Mouse (Mus musculus): ENCODE results near the gene Mrpl28. TPM values are rescaled to one million over a fixed set of nuclear protein-coding genes. Genes with fewer than 3 reads are reported as not detected.
"Not testable (repeated sequence)": the region's sequence is repeated elsewhere in the genome, so short reads cannot be mapped to it uniquely, and the experiment has no call there.

Gene Mrpl28
- polyA plus RNA-seq, 1 experiment from 2014 or later, result 106 TPM

DNA sequence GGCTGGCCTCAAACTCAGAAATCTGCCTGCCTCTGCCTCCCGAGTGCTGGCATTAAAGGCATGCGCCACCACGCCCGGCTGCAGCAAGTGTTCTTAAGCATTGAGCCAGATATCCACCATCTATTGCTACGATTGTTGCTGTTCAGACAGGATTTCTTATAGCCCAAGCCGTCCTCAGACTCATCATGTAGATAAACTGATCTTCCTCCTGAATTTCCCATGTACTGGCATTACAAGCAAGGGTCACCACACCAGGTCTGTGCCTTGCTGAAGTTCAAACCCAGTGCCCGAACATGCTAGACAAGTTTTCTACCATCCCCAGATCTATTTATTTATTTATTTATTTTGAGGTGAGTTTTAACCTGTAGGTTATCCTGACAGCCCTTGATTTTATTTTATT, 24.8 kb upstream of the Mrpl28 start:
- no peaks in the 10 kb centered on the region for H3K27me3 ChIP-seq (ENCODE audit: control insufficient read depth, insufficient read depth, low read depth, low read length)
- no peak overlapping the region for H3K4me3 ChIP-seq (ENCODE audit: low read depth, low read length)
- ATAC-seq (ENCODE audit: low read depth), result no peak
- H3K4me2 ChIP-seq (ENCODE audit: low read depth, low read length), result no peak overlapping the region
- H3K36me3 ChIP-seq (ENCODE audit: control insufficient read depth, insufficient read depth), result no peaks in the 10 kb centered on the region
- H3K9ac ChIP-seq (ENCODE audit: low read depth, low read length), result no peak overlapping the region
- H3K9me3 ChIP-seq (replicated peaks; ENCODE audit: control insufficient read depth, low read length), result no peaks in the 10 kb centered on the region
- WGBS (ENCODE audit: insufficient replicate concordance), result 64% methylated on average over 7 of the region's 7 CpGs
- peaks cover 19% of the 10 kb centered on the region for H3K4me1 ChIP-seq (ENCODE audit: control insufficient read depth, low read depth, low read length)
- H3K27ac ChIP-seq (ENCODE audit: low read length), result no peak overlapping the region

- not testable (repeated sequence) for H3K9me3 ChIP-seq (replicated peaks; ENCODE audit: control insufficient read depth, low read length); H3K36me3 ChIP-seq (ENCODE audit: control insufficient read depth, insufficient read depth); H3K4me3 ChIP-seq (ENCODE audit: low read depth, low read length); H3K9ac ChIP-seq (ENCODE audit: low read depth, low read length); H3K4me2 ChIP-seq (ENCODE audit: low read depth, low read length); ATAC-seq (ENCODE audit: low read depth); H3K27ac ChIP-seq (ENCODE audit: low read length); H3K27me3 ChIP-seq (ENCODE audit: control insufficient read depth, insufficient read depth, low read depth, low read length)
- peaks cover 15% of the 10 kb centered on the region for H3K4me1 ChIP-seq (ENCODE audit: control insufficient read depth, low read depth, low read length)
- WGBS (ENCODE audit: insufficient replicate concordance), result 43% methylated on average over 3 of the region's 3 CpGs
These were observed 24.0 kb upstream of the Mrpl28 start for GRCm38 (mm10) chr17:26099316-26099715.

- Histone ChIP-seq H3K27me3 (ENCODE audit: control insufficient read depth, insufficient read depth, low read depth, low read length) (no peaks in the 10 kb centered on the region), H3K4me1 (ENCODE audit: control insufficient read depth, low read depth, low read length) (peaks cover 6% of the 10 kb centered on the region), H3K9me3 (replicated peaks; ENCODE audit: control insufficient read depth, low read length) (no peaks in the 10 kb centered on the region), H3K4me3 (ENCODE audit: low read depth, low read length) (no peak overlapping the region), H3K9ac (ENCODE audit: low read depth, low read length) (no peak overlapping the region), H3K36me3 (ENCODE audit: control insufficient read depth, insufficient read depth) (no peaks in the 10 kb centered on the region), H3K4me2 (ENCODE audit: low read depth, low read length) (no peak overlapping the region), H3K27ac (ENCODE audit: low read length) (no peak overlapping the region)
- WGBS (ENCODE audit: insufficient replicate concordance), result 42% methylated on average over 2 of the region's 2 CpGs
- ATAC-seq (ENCODE audit: low read depth), result no peak
These were observed 23.1 kb upstream of the Mrpl28 start for GRCm38 (mm10) chr17:26100166-26100565.

- ATAC-seq (ENCODE audit: low read depth), result peak; percentile 69; the same call in 1 of the 2 replicates
- no peaks in the 10 kb centered on the region for H3K36me3 ChIP-seq (ENCODE audit: control insufficient read depth, insufficient read depth)
- no peaks in the 10 kb centered on the region for H3K4me1 ChIP-seq (ENCODE audit: control insufficient read depth, low read depth, low read length)
- H3K9me3 ChIP-seq (replicated peaks; ENCODE audit: control insufficient read depth, low read length), result no peaks in the 10 kb centered on the region
- H3K4me2 ChIP-seq (ENCODE audit: low read depth, low read length), result no peak overlapping the region
- H3K27ac ChIP-seq (ENCODE audit: low read length), result no peak overlapping the region
- 54% methylated on average over 3 of the region's 4 CpGs for WGBS (ENCODE audit: insufficient replicate concordance)
- no peak overlapping the region for H3K9ac ChIP-seq (ENCODE audit: low read depth, low read length)
- H3K27me3 ChIP-seq (ENCODE audit: control insufficient read depth, insufficient read depth, low read depth, low read length), result no peaks in the 10 kb centered on the region
- H3K4me3 ChIP-seq (ENCODE audit: low read depth, low read length), result no peak overlapping the region
These were observed 21.8 kb upstream of the Mrpl28 start for GRCm38 (mm10) chr17:26101478-26101877.

- no peak overlapping the region for H3K4me2 ChIP-seq (ENCODE audit: low read depth, low read length)
- no peak for ATAC-seq (ENCODE audit: low read depth)
- 22% methylated on average over 4 of the region's 4 CpGs for WGBS (ENCODE audit: insufficient replicate concordance)
- H3K9ac ChIP-seq (ENCODE audit: low read depth, low read length), result no peak overlapping the region
- peaks cover 6% of the 10 kb centered on the region for H3K27me3 ChIP-seq (ENCODE audit: control insufficient read depth, insufficient read depth, low read depth, low read length)
- no peaks in the 10 kb centered on the region for H3K4me1 ChIP-seq (ENCODE audit: control insufficient read depth, low read depth, low read length)
- no peaks in the 10 kb centered on the region for H3K36me3 ChIP-seq (ENCODE audit: control insufficient read depth, insufficient read depth)
- H3K4me3 ChIP-seq (ENCODE audit: low read depth, low read length), result no peak overlapping the region
- H3K9me3 ChIP-seq (replicated peaks; ENCODE audit: control insufficient read depth, low read length), result no peaks in the 10 kb centered on the region
- no peak overlapping the region for H3K27ac ChIP-seq (ENCODE audit: low read length)
These were observed 17.7 kb upstream of the Mrpl28 start for GRCm38 (mm10) chr17:26105619-26106018.

DNA sequence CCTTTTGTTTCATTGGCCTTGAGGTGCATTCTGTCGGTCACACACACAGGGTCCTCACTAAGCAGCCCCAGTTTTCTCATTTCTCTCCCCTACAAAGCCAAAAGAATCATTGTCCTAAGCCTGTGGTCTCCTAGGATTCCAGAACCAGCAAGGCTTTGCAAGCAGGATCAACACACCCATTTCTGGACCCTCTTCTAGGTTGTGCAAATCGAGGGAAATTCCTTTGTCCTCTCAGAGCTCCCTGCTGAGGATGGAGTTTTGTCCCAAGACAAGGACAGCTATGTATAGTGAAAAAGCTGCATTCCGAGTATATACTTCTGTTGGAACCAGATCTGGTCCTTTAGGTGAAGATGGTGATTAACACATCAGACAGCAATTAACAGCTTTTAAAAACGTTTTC, 13.1 kb upstream of the Mrpl28 start:
- H3K4me1 ChIP-seq (ENCODE audit: control insufficient read depth, low read depth, low read length), result peaks cover 10% of the 10 kb centered on the region
- no peak overlapping the region for H3K4me2 ChIP-seq (ENCODE audit: low read depth, low read length)
- H3K9ac ChIP-seq (ENCODE audit: low read depth, low read length), result no peak overlapping the region
- H3K4me3 ChIP-seq (ENCODE audit: low read depth, low read length), result no peak overlapping the region
- peaks cover 50% of the 10 kb centered on the region for H3K27me3 ChIP-seq (ENCODE audit: control insufficient read depth, insufficient read depth, low read depth, low read length)
- H3K36me3 ChIP-seq (ENCODE audit: control insufficient read depth, insufficient read depth), result no peaks in the 10 kb centered on the region
- H3K27ac ChIP-seq (ENCODE audit: low read length), result no peak overlapping the region
- H3K9me3 ChIP-seq (replicated peaks; ENCODE audit: control insufficient read depth, low read length), result no peaks in the 10 kb centered on the region
- 28% methylated on average over 4 of the region's 4 CpGs for WGBS (ENCODE audit: insufficient replicate concordance)
- ATAC-seq (ENCODE audit: low read depth), result no peak

- ATAC-seq (ENCODE audit: low read depth), result no peak
- no peak overlapping the region for H3K27ac ChIP-seq (ENCODE audit: low read length)
- no peaks in the 10 kb centered on the region for H3K9me3 ChIP-seq (replicated peaks; ENCODE audit: control insufficient read depth, low read length)
- peaks cover 10% of the 10 kb centered on the region for H3K4me1 ChIP-seq (ENCODE audit: control insufficient read depth, low read depth, low read length)
- no peak overlapping the region for H3K4me3 ChIP-seq (ENCODE audit: low read depth, low read length)
- no peaks in the 10 kb centered on the region for H3K36me3 ChIP-seq (ENCODE audit: control insufficient read depth, insufficient read depth)
- no peak overlapping the region for H3K9ac ChIP-seq (ENCODE audit: low read depth, low read length)
- H3K27me3 ChIP-seq (ENCODE audit: control insufficient read depth, insufficient read depth, low read depth, low read length), result peaks cover 56% of the 10 kb centered on the region
- 26% methylated on average over 4 of the region's 4 CpGs for WGBS (ENCODE audit: insufficient replicate concordance)
- H3K4me2 ChIP-seq (ENCODE audit: low read depth, low read length), result no peak overlapping the region
These were observed 12.3 kb upstream of the Mrpl28 start for GRCm38 (mm10) chr17:26111024-26111423.

DNA sequence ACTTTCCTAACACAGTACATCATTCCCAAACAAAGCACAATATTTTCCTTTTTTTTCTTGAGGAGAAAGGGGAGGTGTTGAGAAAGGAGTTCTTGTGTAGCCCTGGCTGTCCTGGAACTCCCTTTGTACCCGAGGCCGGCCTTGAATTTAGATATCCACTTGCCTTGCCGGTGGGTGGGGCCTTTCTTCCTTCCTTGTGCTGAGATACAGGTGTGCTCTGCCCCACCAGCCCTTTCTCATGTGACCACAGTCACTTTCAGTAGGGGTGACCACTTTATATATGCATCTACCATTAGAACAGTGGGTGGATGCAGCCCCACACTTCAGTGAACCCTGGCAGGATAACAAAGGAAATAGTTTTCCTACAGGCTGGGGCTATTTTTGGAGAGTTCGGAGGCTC, 11.6 kb upstream of the Mrpl28 start:
- Histone ChIP-seq H3K9me3 (replicated peaks; ENCODE audit: control insufficient read depth, low read length) (no peaks in the 10 kb centered on the region), H3K4me3 (ENCODE audit: low read depth, low read length) (no peak overlapping the region), H3K9ac (ENCODE audit: low read depth, low read length) (no peak overlapping the region), H3K4me2 (ENCODE audit: low read depth, low read length) (no peak overlapping the region), H3K27me3 (ENCODE audit: control insufficient read depth, insufficient read depth, low read depth, low read length) (peaks cover 56% of the 10 kb centered on the region), H3K27ac (ENCODE audit: low read length) (no peak overlapping the region), H3K4me1 (ENCODE audit: control insufficient read depth, low read depth, low read length) (peaks cover 10% of the 10 kb centered on the region), H3K36me3 (ENCODE audit: control insufficient read depth, insufficient read depth) (no peaks in the 10 kb centered on the region)
- WGBS (ENCODE audit: insufficient replicate concordance), result 26% methylated on average over 4 of the region's 4 CpGs
- no peak for ATAC-seq (ENCODE audit: low read depth)

- ATAC-seq (ENCODE audit: low read depth), result no peak
- peaks cover 56% of the 10 kb centered on the region for H3K27me3 ChIP-seq (ENCODE audit: control insufficient read depth, insufficient read depth, low read depth, low read length)
These were observed 10.5 kb upstream of the Mrpl28 start for GRCm38 (mm10) chr17:26112751-26113150.

More at GRCm38 (mm10) chr17:26112751-26113150, 10.5 kb upstream of the Mrpl28 start:
- no peaks in the 10 kb centered on the region for H3K36me3 ChIP-seq (ENCODE audit: control insufficient read depth, insufficient read depth)
- peak overlapping the region; percentile 89 for H3K4me2 ChIP-seq (ENCODE audit: low read depth, low read length)
- 14% methylated on average over 14 of the region's 14 CpGs for WGBS (ENCODE audit: insufficient replicate concordance)
- no peak overlapping the region for H3K27ac ChIP-seq (ENCODE audit: low read length)
- peaks cover 10% of the 10 kb centered on the region for H3K4me1 ChIP-seq (ENCODE audit: control insufficient read depth, low read depth, low read length)
- peak overlapping the region; percentile 72 for H3K4me3 ChIP-seq (ENCODE audit: low read depth, low read length)
- H3K9ac ChIP-seq (ENCODE audit: low read depth, low read length), result peak overlapping the region; percentile 69
- no peaks in the 10 kb centered on the region for H3K9me3 ChIP-seq (replicated peaks; ENCODE audit: control insufficient read depth, low read length)
